Mouse (Mus musculus): ENCODE data around the gene Gen1. TPM values are rescaled to one million over a fixed set of nuclear protein-coding genes. Genes with fewer than 3 reads are reported as not detected.

Gen1 gene
- total RNA-seq, 2 experiments from 2014 or later: 3.4 to 3.6 TPM

DNA sequence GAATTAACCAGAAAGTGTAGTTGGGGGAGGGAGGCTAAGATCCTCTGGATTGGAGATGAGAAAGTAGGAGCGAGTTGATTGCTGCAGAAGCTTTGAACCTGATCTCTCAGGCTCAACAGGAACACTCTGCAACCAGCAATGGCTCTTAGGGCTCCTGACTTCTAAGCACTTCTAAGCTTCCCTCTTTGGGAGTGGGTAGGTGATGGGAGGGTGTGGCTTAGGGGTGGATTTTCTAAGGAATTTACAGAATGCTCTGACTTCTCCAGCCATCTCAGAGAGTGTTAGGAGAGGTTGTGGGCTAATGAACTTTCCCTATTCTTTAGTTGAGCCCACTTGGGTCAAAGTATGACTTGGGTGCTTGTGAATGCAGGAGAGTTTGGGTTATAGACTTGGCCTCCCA is 39.5 kb downstream of the Gen1 start:
- no peak for DNase-seq
- intact Hi-C loops (cut with DNase I): no loop called here

DNA sequence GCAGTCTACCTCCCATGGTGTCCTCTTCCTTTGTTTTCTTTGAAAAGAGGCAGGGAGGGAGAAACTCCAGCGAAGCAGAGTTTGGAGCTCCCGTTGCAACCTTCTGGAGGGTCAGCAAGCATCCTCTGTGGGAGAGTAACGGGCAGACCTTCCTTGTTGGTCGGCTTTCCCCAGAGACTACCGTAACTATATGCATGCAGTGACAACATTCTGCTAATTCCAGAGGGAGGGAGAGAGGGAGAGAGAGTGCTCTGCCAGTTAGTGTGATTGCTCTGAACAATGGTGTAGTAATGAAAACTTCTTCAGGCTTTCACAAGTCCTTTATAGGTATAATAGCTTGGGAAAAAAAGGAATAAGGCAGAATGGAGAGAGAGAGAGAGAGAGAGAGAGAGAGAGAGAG is 40.9 kb downstream of the Gen1 start:
- intact Hi-C loops (cut with DNase I): no loop called here
- no peak for DNase-seq

DNA sequence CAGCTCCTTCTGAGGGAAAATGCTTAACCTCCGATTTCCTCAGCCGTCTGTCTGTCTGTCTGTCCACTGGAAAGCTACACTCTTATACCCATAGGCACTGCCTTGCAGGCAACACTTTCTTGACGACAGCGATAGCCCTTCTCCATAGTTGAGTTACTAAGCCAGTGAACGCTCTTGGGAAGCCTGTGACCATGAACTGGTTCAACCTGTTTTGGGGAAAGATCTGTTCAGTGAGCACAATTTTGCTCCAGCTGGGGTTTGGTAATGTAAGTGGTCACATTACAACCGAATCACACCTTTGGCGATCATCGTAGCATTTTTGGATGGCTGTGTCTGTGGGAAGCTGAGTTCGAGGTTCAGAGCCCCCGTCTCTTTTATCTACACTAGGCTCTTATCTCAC is 42.5 kb downstream of the Gen1 start:
- DNase-seq: no peak
- intact Hi-C loops (cut with DNase I): no loop called here

DNA sequence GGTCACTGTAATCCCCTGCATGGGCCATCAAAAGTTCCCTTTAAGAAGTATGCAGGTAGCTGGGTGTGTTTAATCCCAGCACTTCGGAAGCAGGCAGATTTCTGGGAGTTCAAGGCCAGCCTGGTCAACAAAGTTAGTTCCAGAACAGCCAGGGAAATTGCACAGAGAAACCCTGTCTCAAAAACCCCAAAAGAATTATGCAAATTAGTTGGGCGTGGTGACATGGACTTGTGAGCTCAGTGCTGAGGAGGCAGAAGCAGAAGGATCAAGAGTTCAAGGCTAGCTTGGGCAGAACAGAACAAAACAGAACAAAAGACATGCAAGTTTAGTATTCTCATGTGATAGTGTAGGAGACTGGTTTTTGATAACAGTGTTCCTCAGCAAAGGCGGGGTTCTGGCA is 43.0 kb downstream of the Gen1 start:
- no peak for DNase-seq
- intact Hi-C loops (cut with DNase I): no loop called here

DNA sequence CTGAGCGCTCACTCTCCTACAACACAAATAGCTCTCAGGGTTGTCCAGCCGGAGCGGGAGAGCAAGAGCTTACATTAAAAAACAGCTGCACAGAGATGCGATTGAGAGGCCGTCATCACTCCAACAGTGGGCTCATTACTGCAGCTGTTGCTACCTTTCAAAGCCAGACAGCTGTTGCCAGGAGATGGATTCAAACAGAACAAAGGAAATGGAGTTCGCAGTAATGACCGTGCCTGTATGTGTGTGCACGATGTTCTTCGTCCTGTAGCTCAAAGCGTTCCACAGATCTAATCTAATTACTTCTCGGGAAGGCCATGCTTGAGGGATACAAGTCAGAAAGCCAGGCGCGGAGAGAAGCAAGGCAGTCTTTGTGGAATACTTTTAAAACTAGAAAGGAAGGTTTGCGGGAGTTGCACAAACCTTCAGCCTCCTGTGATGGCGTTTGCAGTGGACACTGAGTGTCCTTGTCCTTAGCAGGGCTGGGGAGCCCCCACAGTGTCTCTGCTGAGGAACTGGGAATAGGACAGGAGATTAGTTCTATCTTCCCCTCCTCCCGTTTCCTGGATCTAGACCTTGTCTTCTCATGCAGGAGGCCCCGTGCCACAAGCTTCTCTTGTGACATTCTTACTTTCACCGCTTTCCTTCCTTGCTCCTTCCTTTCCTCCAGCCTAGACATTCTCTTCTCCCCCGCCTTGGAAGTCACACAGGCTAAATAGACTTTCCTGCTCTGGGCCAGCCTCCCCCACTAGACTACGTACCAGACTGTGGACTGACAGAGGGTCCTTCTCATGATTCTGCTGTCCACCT is 43.9 kb downstream of the Gen1 start:
- intact Hi-C loops (cut with DNase I): no loop called here
- DNase-seq: peak; percentile 63 to 64

DNA sequence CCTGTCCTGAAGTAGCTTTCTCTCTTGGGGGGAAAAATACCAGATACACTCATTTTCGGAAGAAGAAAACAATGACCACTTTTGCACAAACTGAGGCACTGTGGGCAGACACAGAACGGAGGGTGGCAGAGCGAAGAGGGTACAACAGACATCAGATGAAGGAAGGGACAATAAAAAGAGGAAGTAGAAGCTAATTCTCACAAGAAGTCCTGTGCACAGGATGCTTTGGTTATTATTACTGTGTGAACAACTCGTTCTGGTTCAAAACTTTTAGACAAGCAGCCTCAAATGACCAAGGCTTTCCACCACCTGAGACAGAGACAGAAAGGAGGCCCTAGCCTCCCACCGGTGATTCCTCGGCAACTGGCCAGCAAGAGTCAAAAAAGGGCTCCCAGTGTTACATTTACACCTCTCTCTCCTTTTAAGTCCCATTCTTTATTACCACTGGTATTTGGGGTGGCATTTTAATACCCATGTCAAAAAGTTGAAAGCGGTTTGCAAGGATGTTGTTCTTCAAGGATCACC is 47.8 kb downstream of the Gen1 start:
- DNase-seq: no peak
- intact Hi-C loops (cut with DNase I): no loop called here

DNA sequence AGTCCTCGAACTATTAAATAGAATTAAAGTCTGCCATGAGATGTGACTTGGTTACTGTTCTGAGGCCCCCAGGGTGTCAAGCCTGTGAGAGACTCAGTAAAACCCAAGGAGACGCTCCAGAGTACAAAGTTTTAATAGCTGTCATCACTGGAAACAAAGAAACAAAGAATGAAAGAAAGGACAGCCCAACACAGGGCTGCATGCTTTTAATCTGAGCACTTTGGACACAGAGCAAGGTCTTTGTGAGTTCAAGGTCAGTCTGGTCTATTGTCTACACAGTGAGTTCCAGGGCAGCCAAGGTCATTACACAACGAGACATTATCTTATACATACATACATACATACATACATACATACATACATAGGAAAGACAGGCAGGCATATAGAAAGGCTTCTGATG is 49.1 kb downstream of the Gen1 start:
- no peak for DNase-seq

DNA sequence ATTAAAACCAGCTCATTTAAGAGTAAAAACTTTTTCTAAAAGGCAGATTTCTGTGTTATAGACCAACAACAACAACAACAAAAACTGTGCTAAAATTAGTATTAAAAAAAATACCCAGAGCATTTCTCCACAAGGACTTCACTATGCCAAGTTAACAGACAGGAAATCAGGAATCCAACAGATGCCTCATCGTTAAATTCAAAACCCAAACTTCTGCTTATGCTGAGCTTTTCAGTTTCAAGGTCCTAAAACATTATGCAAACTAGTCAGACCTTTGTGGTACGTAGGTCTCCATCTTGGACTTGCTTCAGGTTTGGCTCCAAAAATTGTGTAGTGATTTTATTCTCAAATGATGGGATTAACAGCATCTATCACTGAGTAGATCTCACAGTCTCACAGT is 50.0 kb downstream of the Gen1 start:
- DNase-seq: no peak
- intact Hi-C loops (cut with DNase I): no loop called here

More for the DNA sequence above, 49.1 kb downstream of the Gen1 start:
- intact Hi-C loops (cut with DNase I): no loop called here

DNA sequence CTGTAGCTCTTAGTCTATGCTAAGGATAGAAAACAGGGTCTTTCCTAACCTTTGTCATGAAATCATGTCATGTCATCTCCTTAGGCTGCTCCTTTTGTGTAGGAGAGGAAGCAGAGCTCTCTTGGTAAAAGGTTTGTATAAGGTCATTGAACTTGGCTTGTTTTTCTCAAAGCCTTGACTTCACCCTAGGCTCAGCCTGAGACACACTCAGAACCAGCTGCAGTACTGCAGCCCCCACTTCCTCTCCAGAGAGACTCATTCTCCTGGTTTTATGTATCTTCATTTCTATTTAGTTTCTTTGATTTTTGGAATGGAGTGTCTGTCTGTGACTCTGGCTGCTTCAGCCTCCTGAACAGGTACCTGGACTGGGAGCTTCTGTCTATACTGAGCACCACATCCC is 50.8 kb downstream of the Gen1 start:
- intact Hi-C loops (cut with DNase I): no loop called here
- DNase-seq: no peak

DNA sequence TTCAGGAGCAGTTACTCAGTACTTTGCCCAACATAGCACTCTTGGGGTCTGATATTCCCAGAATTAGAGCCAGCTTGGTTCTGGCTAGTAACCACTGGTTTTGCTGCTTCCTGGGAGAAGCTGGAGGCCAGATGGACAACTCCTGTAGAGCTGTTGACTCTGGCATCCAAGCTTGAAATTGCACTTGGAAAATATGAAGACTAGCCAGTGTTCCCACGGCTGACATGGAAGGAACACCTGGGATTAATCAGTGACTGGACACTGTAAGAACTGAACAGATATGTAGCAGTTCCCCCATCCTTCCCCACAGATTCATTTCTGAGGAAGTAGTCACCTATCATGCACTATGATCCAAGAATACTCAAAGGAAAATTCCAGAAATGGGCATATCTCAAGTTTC is 52.7 kb downstream of the Gen1 start:
- no peak for DNase-seq

DNA sequence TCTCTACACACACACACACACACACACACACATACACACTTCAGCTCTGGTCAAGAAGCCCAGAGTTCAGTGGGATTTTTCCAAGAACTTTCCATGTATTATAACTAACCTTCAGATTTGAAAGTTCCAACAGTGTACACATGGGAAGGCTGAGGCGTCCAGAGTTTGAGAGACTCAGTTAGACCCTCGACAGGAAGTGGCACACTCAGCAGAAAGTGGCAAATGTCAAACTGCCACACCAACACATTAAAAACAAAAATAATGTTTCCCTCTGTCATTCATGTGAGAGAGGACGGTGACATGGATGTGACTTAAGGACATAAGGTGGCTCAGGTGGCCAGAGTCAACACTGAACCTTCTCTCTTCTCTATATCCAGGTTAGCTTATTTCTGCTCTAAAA is 55.2 kb downstream of the Gen1 start:
- intact Hi-C loops (cut with DNase I): no loop called here
- no peak for DNase-seq

More for the DNA sequence above, 52.7 kb downstream of the Gen1 start:
- intact Hi-C loops (cut with DNase I): no loop called here

DNA sequence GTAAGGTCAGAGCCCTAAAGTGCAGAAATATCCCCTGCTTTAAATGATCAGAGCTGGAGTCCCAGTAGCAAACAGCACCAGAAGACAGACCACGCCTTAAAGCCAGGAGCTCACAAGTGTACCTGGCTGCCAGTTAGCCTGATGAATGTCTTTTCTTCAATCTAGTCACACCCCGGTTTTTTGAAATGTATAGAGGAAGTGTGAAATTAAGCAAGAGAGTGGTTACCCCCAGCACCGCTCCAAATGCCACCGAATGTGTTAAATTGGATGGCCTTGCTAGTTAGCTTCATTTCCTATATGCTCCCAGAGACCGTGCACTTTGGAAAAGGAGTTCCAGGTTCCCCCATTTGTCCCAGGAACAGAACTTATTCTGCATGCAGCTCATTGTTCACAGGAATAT is 56.0 kb downstream of the Gen1 start:
- intact Hi-C loops (cut with DNase I): loop anchor here (10.0 kb wide), 1 partner anchor 815 kb away; the partner anchor contains the start of gene Rdh14

DNA sequence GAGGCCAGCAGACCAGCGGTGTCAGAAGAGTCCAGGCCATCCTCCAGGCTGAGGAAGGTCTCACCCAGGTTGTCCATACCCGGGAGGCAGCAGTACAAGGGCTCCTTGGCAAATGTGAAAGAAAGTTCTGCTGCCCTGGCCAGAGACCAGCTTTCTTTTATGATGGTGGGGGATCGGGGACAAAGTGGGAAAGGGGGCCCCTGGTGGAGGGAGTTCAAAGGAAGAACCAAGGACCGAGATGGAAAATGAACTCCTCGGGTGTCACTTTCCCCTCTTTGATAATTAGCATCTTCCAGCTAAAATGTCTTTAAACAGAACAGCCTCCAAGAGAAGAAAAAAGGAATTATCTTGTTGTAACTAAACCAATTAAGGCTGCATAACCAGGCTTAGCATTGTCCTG is 56.7 kb downstream of the Gen1 start, which contains the start of gene Msgn1:
Msgn1 (minus strand) TSS at position 101 of the 400 bp plus-strand sequence.
- intact Hi-C loops (cut with DNase I): loop anchor here (10.0 kb wide), 1 partner anchor 814 kb away; the partner anchor contains the start of gene Rdh14
- DNase-seq: no peak

More for the DNA sequence above, 56.0 kb downstream of the Gen1 start:
- no peak for DNase-seq

DNA sequence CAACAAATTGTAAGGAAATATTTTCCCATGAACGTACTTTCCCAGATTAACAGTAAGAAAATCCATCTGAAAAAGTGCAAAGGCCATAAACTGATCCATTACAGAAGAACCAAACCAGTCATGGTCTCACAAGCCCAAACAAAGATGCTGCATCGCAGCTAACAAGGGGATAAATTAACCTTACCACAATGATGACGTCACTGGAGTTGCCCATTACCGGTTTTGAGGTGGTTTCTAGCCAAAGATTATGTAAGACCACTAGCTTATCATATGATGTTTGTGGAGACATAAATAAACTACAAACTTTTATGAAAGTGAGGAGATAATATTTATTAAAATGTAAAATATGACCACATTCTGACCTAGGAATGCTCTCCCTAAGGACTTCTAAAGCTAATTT is 59.3 kb downstream of the Gen1 start:
- DNase-seq: no peak
- intact Hi-C loops (cut with DNase I): loop anchor here (10.0 kb wide), 1 partner anchor 812 kb away; the partner anchor contains the start of gene Rdh14

DNA sequence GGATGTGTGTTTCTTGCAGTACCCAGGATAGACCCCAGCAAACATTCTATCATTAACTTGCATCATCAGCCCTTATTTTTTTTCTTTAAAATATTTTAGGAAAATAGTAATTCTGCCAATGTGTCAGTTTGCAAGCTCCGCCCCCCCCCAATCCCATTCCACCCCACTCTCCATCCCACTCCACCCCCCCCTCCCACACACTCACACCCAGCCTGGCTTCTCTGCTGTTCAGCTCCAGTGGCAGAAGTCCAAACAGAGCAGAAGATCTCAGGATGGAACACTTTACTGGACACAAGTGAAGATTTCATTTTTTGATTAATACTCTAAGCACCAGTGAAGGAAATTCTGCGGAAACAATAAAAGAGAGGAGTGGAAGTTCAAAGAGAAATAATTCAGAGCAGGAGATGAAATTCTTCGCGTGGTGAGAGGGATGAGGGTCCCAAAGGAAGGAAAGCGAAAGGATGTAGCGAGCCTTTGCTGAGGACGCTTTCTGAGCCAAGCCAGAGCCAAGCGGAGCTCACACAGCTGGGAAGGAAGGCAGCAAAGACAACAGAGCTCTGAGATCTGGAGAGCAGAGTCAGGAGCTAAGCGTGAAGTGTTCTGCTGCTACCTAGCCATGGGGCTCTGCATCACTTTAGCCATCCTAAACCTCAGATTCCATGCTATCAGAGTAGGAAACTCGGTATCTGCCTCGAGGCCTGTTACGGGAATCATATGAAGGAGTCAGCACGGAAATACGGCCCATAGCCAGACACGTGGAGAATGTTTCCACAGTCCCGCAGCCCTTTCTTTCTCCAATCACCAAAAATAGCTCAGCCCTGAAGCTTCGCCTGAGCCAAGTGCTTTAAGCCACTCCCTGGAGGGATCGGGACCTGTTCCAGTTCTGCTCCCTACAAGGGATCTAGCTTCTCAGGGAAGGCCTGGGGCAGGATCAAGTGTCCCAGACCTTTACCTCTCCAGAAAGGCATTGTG is 61.6 kb downstream of the Gen1 start:
- intact Hi-C loops (cut with DNase I): loop anchor here (2.0 to 10.0 kb wide), 2 partner anchors 63 to 809 kb away; partner anchors contain the start of gene Rdh14
- DNase-seq: peak; percentile 87 to 90

DNA sequence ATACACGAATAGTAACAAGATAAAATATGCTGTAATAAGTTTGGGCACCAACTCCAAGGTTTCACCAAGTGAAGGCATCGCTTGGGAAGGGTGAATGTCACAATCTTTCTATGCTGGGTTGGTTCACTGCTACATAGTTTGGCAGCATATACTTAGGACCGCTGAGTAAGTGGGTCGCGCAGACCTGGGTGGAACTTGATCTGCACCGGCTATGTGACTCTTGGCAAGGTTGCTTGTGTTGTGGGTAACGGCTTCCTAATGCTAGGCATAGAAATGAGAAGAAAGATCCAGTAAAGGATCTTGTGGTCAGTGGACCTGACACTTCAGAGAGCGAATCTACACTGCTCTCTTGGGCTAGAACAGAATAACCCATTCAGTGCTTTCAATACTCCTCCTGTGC is 63.1 kb downstream of the Gen1 start:
- DNase-seq: no peak
- intact Hi-C loops (cut with DNase I): loop anchor here (10.0 kb wide), 1 partner anchor 808 kb away; the partner anchor contains the start of gene Rdh14

DNA sequence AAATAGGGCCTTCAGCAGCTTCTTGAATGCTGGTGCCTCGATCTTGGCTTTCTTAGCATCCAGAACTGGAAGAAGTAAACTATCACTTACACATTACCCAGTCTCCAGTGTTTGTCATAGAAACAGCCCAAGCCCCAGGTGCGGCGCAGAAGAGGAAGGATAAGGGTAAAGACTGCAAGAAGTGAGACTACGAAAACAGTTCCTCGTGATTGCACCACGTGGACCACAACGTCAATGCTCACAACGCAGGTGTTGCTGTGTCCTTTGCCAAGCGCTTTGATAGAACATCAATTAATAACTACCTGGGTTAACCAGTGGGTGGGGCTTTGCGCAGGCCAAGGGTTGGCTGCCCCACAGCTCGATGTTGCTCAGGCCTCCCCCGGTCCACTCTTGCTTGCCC is 64.9 kb downstream of the Gen1 start:
- DNase-seq: no peak
- intact Hi-C loops (cut with DNase I): loop anchor here (10.0 kb wide), 1 partner anchor 806 kb away; the partner anchor contains the start of gene Rdh14

DNA sequence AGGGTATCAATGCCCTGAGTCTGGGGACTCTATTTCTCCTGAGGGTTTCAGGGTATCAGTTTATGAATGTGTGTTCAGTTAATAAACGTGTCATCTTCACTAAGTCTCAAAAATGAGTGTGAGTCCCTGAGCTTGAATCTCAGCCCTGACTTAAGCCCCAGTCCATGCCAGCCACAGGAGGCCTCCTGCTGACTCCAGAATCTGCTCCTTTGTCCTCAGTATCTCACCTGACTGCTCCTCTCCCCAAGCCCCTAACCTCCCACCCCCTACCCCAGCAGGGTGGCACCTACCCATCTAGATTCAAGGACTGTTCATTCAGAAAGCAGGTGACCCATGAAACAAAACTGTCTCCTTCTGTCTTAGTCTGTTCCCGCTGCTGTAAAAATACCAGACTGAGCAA is 67.0 kb downstream of the Gen1 start:
- intact Hi-C loops (cut with DNase I): loop anchor here (5.0 kb wide), 3 partner anchors 89 to 949 kb away; no protein-coding TSS in a partner anchor
- DNase-seq: no peak

DNA sequence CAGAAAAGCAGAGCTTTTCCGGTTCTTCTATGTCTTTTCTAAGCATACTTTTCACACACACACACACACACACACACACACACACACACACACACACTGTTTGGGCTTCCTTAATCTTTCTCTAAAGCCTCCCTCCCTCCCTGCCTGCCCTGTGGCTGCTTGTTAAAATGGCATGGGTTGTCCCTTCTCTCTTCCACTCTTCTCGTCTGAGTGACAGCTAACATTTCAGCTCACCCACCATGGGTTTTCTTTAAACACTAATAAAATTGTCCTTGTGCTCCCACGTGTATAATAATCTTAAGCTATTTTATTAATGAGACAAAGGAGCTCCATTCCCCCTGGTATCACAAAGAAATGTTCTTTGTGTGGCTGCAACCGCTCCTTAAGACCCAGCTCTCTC is 67.6 kb downstream of the Gen1 start:
- DNase-seq: no peak
- intact Hi-C loops (cut with DNase I): loop anchor here (5.0 kb wide), 3 partner anchors 89 to 949 kb away; no protein-coding TSS in a partner anchor

DNA sequence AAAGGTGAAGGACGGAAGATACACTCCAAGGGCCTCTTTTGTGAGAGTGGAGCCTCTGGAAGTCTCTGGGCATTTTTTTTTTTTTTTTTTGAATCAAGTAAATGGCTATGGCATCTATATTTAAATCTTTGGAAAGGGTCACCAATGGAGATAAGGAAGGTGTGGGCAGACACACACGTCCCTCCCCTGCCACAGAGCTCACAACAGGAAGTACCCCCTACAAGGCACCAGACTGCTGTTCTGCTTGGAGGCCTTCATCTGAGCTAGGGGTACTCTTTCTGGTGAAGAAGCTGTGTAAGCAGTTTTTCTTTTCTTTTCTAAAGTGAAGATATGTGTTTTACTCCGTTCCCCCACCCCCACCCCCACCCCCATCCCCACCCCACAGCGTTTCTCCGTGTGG is 68.8 kb downstream of the Gen1 start:
- no peak for DNase-seq
- intact Hi-C loops (cut with DNase I): loop anchor here (5.0 kb wide), 3 partner anchors 90 to 950 kb away; no protein-coding TSS in a partner anchor

Measured in heart, postnatal 10 days (tissue).